8 mouse cellular contexts compared by ENCODE assay signal in genomic region chr6:106768640-106769289, GRCm38 (mm10). TPM values are rescaled to one million over a fixed set of nuclear protein-coding genes. Genes with fewer than 3 reads are reported as not detected.
DNase-seq lines count a peak whose midpoint lies in the region; ATAC-seq lines count a peak whose summit lies in the region.

TSS of gene Trnt1 (plus strand) at chr6:106769120.

- H3K27ac ChIP-seq in brown adipose tissue, adult 24 weeks (replicated peaks; ENCODE audit: low read depth, low read length): peak within 1 kb of the TSS; percentile 65
- H3K27ac ChIP-seq in heart, embryonic 13.5 days (replicated peaks): peak within 1 kb of the TSS; percentile 55
- H3K27ac ChIP-seq in liver, embryonic 12.5 days: peak within 1 kb of the TSS; percentile 71
- peak within 1 kb of the TSS; percentile 48; the same call in 1 of the 2 replicates for H3K27ac ChIP-seq in stomach, embryonic 15.5 days

- H3K4me3 ChIP-seq in brown adipose tissue, adult 24 weeks (ENCODE audit: insufficient read depth, low read depth, low read length): peak within 1 kb of the TSS; percentile 70
- peak within 1 kb of the TSS; percentile 94 for H3K4me3 ChIP-seq in heart, embryonic 13.5 days
- H3K4me3 ChIP-seq in liver, embryonic 12.5 days: peak within 1 kb of the TSS; percentile 79
- peak within 1 kb of the TSS; percentile 89 for H3K4me3 ChIP-seq in stomach, embryonic 15.5 days (replicated peaks)

- H3K4me1 ChIP-seq in brown adipose tissue, adult 24 weeks (ENCODE audit: control insufficient read depth, insufficient read depth, insufficient read length, low read length): no peaks in the 10 kb centered on the region
- H3K4me1 ChIP-seq in heart, embryonic 13.5 days: peaks cover 11% of the 10 kb centered on the region
- peaks cover 18% of the 10 kb centered on the region for H3K4me1 ChIP-seq in liver, embryonic 12.5 days
- H3K4me1 ChIP-seq in stomach, embryonic 15.5 days: peaks cover 9% of the 10 kb centered on the region

- peak; percentile 100 for DNase-seq in CD4-positive, CD25-positive, alpha-beta regulatory T cell, adult 2 months (ENCODE audit: low read depth, low spot score)
- peak; percentile 55 for DNase-seq in fat pad, adult 2 months (ENCODE audit: extremely low read depth, low read depth, low spot score)
- DNase-seq in kidney, postnatal 10 days: peak; percentile 99
- peak; percentile 96 to 98 for DNase-seq in natural killer cell, adult 2 months (ENCODE audit: low spot score in 2 of 2)

- WGBS in heart, embryonic 13.5 days: 8% methylated on average over 35 of the region's 35 CpGs
- 7% methylated on average over 35 of the region's 35 CpGs for WGBS in liver, embryonic 12.5 days (ENCODE audit: insufficient replicate concordance)
- WGBS in stomach, embryonic 15.5 days: 8% methylated on average over 35 of the region's 35 CpGs

- no peaks in the 10 kb centered on the region for H3K9me3 ChIP-seq in heart, embryonic 13.5 days
- no peaks in the 10 kb centered on the region for H3K9me3 ChIP-seq in liver, embryonic 12.5 days (replicated peaks)
- H3K9me3 ChIP-seq in stomach, embryonic 15.5 days: no peaks in the 10 kb centered on the region

- H3K9ac ChIP-seq in heart, embryonic 13.5 days: peak within 1 kb of the TSS; percentile 87
- peak within 1 kb of the TSS; percentile 77 for H3K9ac ChIP-seq in liver, embryonic 12.5 days
- peak within 1 kb of the TSS; percentile 53 for H3K9ac ChIP-seq in stomach, embryonic 15.5 days

- H3K4me2 ChIP-seq in heart, embryonic 13.5 days: peak within 1 kb of the TSS; percentile 98
- peak within 1 kb of the TSS; percentile 81 for H3K4me2 ChIP-seq in liver, embryonic 12.5 days
- peak within 1 kb of the TSS; percentile 87 for H3K4me2 ChIP-seq in stomach, embryonic 15.5 days

- peaks cover 26% of the 10 kb centered on the region for H3K36me3 ChIP-seq in heart, embryonic 13.5 days
- peaks cover 27% of the 10 kb centered on the region for H3K36me3 ChIP-seq in liver, embryonic 12.5 days
- peaks cover 4% of the 10 kb centered on the region; the same call in 1 of the 2 replicates for H3K36me3 ChIP-seq in stomach, embryonic 15.5 days

- peak; percentile 100 for ATAC-seq in heart, embryonic 13.5 days (ENCODE audit: extremely low read depth, insufficient number of reproducible peaks, low FRiP score, low TSS enrichment)
- peak; percentile 100 for ATAC-seq in liver, embryonic 12.5 days
- peak; percentile 100 for ATAC-seq in stomach, embryonic 15.5 days (ENCODE audit: insufficient read depth, low FRiP score, low read depth)

- no peaks in the 10 kb centered on the region; the same call in 1 of the 2 replicates for H3K27me3 ChIP-seq in heart, embryonic 13.5 days (replicated peaks)
- no peaks in the 10 kb centered on the region; the same call in 1 of the 2 replicates for H3K27me3 ChIP-seq in liver, embryonic 12.5 days (replicated peaks)
- H3K27me3 ChIP-seq in stomach, embryonic 15.5 days (replicated peaks): no peaks in the 10 kb centered on the region

RNA-seq across cellular contexts. Expression of gene Trnt1, which starts in this region (rescaled TPM):
- polyA plus RNA-seq in brown adipose tissue, adult 24 weeks (2012; ENCODE audit: insufficient read depth, insufficient read length, missing spikeins): 25.0 and 28.5 TPM in 2 replicates
- polyA plus RNA-seq in heart, embryonic 13.5 days (2015; fragmentation: Nextera tagmentation; extraction: Ambion mirVana): 42.1 and 43.7 TPM in 2 replicates
- polyA plus RNA-seq in liver, embryonic 12.5 days (2016; fragmentation: Nextera tagmentation; extraction: Ambion mirVana): 57.4 and 59.2 TPM in 2 replicates
- 52.5 and 56.7 TPM in 2 replicates for polyA plus RNA-seq in stomach, embryonic 15.5 days (2015; fragmentation: Nextera tagmentation; extraction: Ambion mirVana)

Comparison
In these comparisons a context has a peak if more than half of its experiments do, and no peak if none do; other contexts are left out.
1. Peak in every context shown above with its lines: DNase-seq, ATAC-seq, H3K4me3 ChIP-seq and H3K27ac ChIP-seq.